In the genomic region with DNA sequence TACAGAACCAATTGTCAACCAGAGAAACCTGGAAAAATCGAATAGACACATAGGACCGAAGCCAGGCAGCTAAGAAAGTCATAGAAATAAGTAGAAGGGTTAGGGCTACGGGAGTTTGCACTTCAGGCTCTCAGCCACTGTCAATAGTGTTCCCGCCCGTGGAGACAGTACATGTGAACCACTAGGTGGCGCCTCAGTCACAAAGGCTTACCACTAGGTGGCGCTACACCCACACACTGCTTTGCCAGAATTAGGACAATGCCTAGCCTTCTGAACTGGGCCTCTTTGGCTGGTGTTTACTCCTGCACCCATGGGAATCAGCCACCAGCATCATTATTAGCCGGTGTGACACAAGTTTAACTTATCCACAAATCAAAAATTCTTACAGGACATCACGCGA, we compare ENCODE assay signal across 9 mouse cellular contexts. TPM values are rescaled to one million over a fixed set of nuclear protein-coding genes. Genes with fewer than 3 reads are reported as not detected.
DNase-seq lines count a peak whose midpoint lies in the region; ATAC-seq and TF ChIP-seq lines count a peak whose summit lies in the region.
"Had no signal": no experiment of that assay in that cellular context is flagged by ENCODE, and none has a peak within 500 bp of the region (broad histone marks: within the 10 kb centered on the region; RNA-seq: fewer than 3 reads in every experiment).

No protein-coding gene starts in this region.

- in situ Hi-C loops in ES-E14 (cut with MboI; ENCODE audit: low sequenced_read_pairs in 2 of 2, unreplicated experiment in 2 of 2) = loop anchor here in 1 of 2 experiments (10.0 kb wide), 1 partner anchor 355 kb away; no protein-coding TSS in a partner anchor

- TF ChIP-seq POLR2A in bone marrow macrophage, adult 2 months (IDR thresholded peaks at IDR 0.05; ENCODE audit: borderline replicate concordance, low read depth, low read length) = no peak

- no peak overlapping the region for H3K9ac ChIP-seq in ES-E14 (ENCODE audit: insufficient read depth, low read depth, low read length, poor library complexity, severe bottlenecking)

- no peaks in the 10 kb centered on the region for H3K9me3 ChIP-seq in ES-E14 (ENCODE audit: control insufficient read depth, insufficient read depth, low read depth, low read length)

- H3K4me1 ChIP-seq in ES-E14 (ENCODE audit: control insufficient read depth in 2 of 2, insufficient read depth in 2 of 2, low read length in 2 of 2, poor library complexity in 1 of 2) = peaks cover 0 to 10% of the 10 kb centered on the region in 2 experiments; a peak in 3 of 4 replicates
- no peaks in the 10 kb centered on the region for H3K4me1 ChIP-seq in bone marrow macrophage, adult 2 months (ENCODE audit: control insufficient read depth, insufficient read depth, low read length)

- peak; percentile 100 for TF ChIP-seq CTCF in bone marrow macrophage, adult 2 months (IDR thresholded peaks at IDR 0.05; ENCODE audit: low read depth, low read length)

- peak; percentile 71 for DNase-seq in ES-E14 (ENCODE audit: low read depth, low spot score)
- peak; percentile 93 for DNase-seq in heart, postnatal 4 days
- peak; percentile 92 for DNase-seq in layer of hippocampus, postnatal 10 days (ENCODE audit: low spot score in 2 of 2)
- peak; percentile 92 for DNase-seq in lung, postnatal 10 days
- peak; percentile 73 for DNase-seq in right cerebral cortex, postnatal 25 days
- DNase-seq in urinary bladder, postnatal 4 days (ENCODE audit: low spot score in 2 of 2) = peak; percentile 72 to 84

- no peaks in the 10 kb centered on the region for H3K36me3 ChIP-seq in ES-E14 (ENCODE audit: control insufficient read depth, insufficient read depth, low read length, poor library complexity, severe bottlenecking)

- H3K4me3 ChIP-seq in ES-E14 (ENCODE audit: insufficient read depth in 1 of 2, low read depth in 1 of 2, low read length in 2 of 2, poor library complexity in 1 of 2, severe bottlenecking in 1 of 2) = no peak overlapping the region
- no peak overlapping the region for H3K4me3 ChIP-seq in bone marrow macrophage, adult 2 months (ENCODE audit: insufficient read depth, low read length)

- H3K27ac ChIP-seq in ES-E14 (ENCODE audit: insufficient read depth, low read depth, low read length, poor library complexity, severe bottlenecking) = no peak overlapping the region
- H3K27ac ChIP-seq in bone marrow macrophage, adult 2 months (ENCODE audit: insufficient read depth, low read depth, low read length) = no peak overlapping the region
- H3K27ac ChIP-seq: macrophage had no signal

- ATAC-seq in erythroblast, adult 5-6 weeks (replicated peaks; ENCODE audit: low FRiP score, poor library complexity, severe bottlenecking) = peak; percentile 53

TF ChIP-seq in ES-E14, 5 proteins besides CTCF, POLR2A, EP300 and RAD21:
- TF ChIP-seq CHD2 (IDR thresholded peaks at IDR 0.05; ENCODE audit: low read depth, low read length) = no peak
- TF ChIP-seq ZNF384 (IDR thresholded peaks at IDR 0.05; ENCODE audit: low read depth, low read length) = peak; percentile 26; the same call in 1 of the 2 replicates
- no peak for TF ChIP-seq MAFK (IDR thresholded peaks at IDR 0.05; ENCODE audit: insufficient read depth, low read depth, low read length)
- peak; percentile 55; the same call in 1 of the 2 replicates for TF ChIP-seq ZC3H11A (IDR thresholded peaks at IDR 0.05; ENCODE audit: borderline replicate concordance, low read depth, low read length)
- peak; percentile 46; the same call in 1 of the 2 replicates for TF ChIP-seq HCFC1 (IDR thresholded peaks at IDR 0.05; ENCODE audit: borderline replicate concordance, insufficient read depth, low read length)

RNA-seq across cellular contexts. Expression of a gene that starts 6.6 kb away (rescaled TPM):
- 13.4 and 14.2 TPM in 2 replicates for total RNA-seq in ES-E14 (2012; rRNA removed)
- 79.8 and 87.1 TPM in 2 replicates for polyA plus RNA-seq in bone marrow macrophage, adult 2 months (2012; ENCODE audit: insufficient read depth, insufficient read length, missing spikeins)
- total RNA-seq in erythroblast, adult 5-6 weeks (2015; ENCODE audit: low replicate concordance) = 52.7 and 58.8 TPM in 2 replicates
- 91.2 and 111 TPM in 2 replicates for total RNA-seq in erythroblast, adult 5-6 weeks (2017; ENCODE audit: low replicate concordance)
- 100 to 1,000 TPM; 163 to 177 TPM for total RNA-seq in heart, postnatal 4 days (2021)
- 100 to 1,000 TPM; 128 to 131 TPM for total RNA-seq in layer of hippocampus, postnatal 10 days (2021)

RNA-seq across cellular contexts. Expression of a gene that starts 15.0 kb away (rescaled TPM):
- total RNA-seq in ES-E14 (2012; rRNA removed) = 317 and 466 TPM in 2 replicates
- 112 and 119 TPM in 2 replicates for polyA plus RNA-seq in bone marrow macrophage, adult 2 months (2012; ENCODE audit: insufficient read depth, insufficient read length, missing spikeins)
- 48.2 and 52.5 TPM in 2 replicates for total RNA-seq in erythroblast, adult 5-6 weeks (2015; ENCODE audit: low replicate concordance)
- total RNA-seq in erythroblast, adult 5-6 weeks (2017; ENCODE audit: low replicate concordance) = 27.2 and 36.8 TPM in 2 replicates
- 100 to 1,000 TPM; 104 to 105 TPM for total RNA-seq in heart, postnatal 4 days (2021)
- total RNA-seq in layer of hippocampus, postnatal 10 days (2021) = 100 to 1,000 TPM; 106 to 108 TPM

RNA-seq across cellular contexts. Expression of a gene that starts 48.3 kb away (rescaled TPM):
- 1.9 and 3.1 TPM in 2 replicates for total RNA-seq in ES-E14 (2012; rRNA removed)
- polyA plus RNA-seq in bone marrow macrophage, adult 2 months (2012; ENCODE audit: insufficient read depth, insufficient read length, missing spikeins) = not detected in 2 replicates
- not detected in 2 replicates for total RNA-seq in erythroblast, adult 5-6 weeks (2015; ENCODE audit: low replicate concordance)
- not detected in 2 replicates for total RNA-seq in erythroblast, adult 5-6 weeks (2017; ENCODE audit: low replicate concordance)
- total RNA-seq in heart, postnatal 4 days (2021) = 1 to 10 TPM; 5.9 to 6.9 TPM
- 1 to 10 TPM; 2.1 to 2.3 TPM for total RNA-seq in layer of hippocampus, postnatal 10 days (2021)
- polyA plus RNA-seq: macrophage had no signal
